Mouse (Mus musculus): ENCODE results near the gene Fam214a. TPM values are rescaled to one million over a fixed set of nuclear protein-coding genes. Genes with fewer than 3 reads are reported as not detected.

Fam214a gene
- 6.1 and 7.0 TPM in 2 replicates for polyA plus RNA-seq (2015; fragmentation: Nextera tagmentation; extraction: Ambion mirVana)

GRCm38 (mm10) chr9:74952756-74953247 is at the start of gene Fam214a:
Fam214a (plus strand) TSS chr9:74952884.

DNA sequence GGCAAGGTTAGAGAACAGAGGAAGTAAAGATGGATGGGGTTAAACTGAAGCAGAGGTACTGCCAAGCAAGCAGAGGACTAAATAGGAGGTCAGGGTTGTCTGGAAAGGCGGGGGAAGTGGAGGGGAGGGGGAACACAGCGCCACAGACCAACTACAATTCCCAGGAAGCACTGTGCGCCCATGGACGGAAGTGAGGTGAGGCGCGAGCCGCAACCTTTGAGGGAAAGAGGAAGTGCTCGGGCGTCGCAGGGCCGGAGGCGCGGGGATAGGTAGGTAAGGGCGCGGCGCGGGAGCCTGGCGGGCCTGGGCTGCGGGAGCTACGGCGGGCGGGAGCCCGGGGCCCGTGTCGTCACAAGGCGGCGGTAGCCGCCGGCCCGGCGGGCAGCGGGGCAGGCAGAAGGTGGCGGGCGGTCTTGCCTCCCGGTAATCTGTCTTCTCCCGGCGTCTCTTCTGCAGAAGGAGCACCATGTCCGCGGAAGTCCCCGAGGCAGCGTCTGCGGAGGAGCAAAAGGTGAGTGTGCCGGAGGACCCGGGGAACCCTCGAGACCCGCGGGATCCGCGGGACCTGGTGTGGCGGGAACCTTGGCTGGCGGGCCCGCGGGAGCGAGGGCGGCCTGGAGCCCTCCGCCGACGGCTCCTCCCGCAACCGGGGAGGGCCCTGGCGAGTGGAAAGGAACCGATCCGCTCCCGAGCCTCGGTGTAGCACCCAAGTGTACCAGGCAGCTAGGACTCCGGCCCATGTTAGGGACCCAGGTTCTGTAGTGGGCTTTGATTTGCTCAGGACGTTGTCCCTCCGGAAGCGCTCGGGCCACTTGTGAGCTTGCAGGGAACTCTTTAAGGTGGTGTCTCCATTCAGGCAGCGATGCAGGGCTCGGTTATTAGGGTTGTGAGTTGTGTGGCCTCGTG is 85.0 kb downstream of the Fam214a start, which contains the start of gene Arpp19:
Gene Arpp19 (plus strand): TSS at position 164 of the 906 bp plus-strand sequence.

DNA sequence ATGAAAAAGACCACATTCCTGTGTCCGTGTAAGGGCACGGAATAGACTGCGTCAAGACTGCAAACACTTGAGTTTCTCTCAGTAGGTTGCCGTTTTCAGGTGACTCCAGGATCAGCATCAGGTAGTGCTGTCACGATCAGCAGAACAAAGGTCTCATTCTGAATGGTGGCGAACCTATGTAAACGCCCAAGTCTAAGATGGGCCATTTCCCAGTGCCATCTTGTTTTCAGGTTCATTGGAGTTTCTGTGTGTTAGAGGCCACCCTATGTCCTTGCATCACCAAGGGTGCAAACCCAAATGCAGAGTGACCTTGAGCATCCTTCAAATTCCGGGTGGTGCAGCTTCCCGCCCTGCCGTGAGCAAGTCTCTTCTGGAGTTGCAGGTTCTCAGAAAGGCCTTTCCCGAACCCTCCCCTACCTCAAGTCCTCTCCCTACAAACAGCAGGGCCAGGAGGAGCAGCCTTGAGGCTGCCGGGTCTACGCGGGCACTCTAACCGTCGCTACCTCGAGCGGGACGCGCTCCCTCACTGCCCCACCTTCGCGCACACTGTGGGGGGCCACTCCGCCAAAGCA is 117.9 kb downstream of the Fam214a start, which contains the start of gene Myo5a:
Gene Myo5a (plus strand): TSS at position 559 of the 572 bp plus-strand sequence.

Other genes with a start within 250 kb of the Fam214a start
- gene Onecut1, start 91.0 kb upstream of the Fam214a start, polyA plus RNA-seq (2015; fragmentation: Nextera tagmentation; extraction: Ambion mirVana) = not detected in 2 replicates
- 222 and 243 TPM in 2 replicates for gene Arpp19, start 84.7 kb downstream of the Fam214a start, polyA plus RNA-seq (2015; fragmentation: Nextera tagmentation; extraction: Ambion mirVana)
- gene Myo5a, start 118.1 kb downstream of the Fam214a start, polyA plus RNA-seq (2015; fragmentation: Nextera tagmentation; extraction: Ambion mirVana) = 10.9 and 11.4 TPM in 2 replicates

All from urinary bladder, postnatal 0 days (tissue).